Mouse (Mus musculus) brain, embryonic 18.5 days (tissue): Measurements from ENCODE around the gene Pigz.

Source experiments
- DNase-seq: peaks from one replicate; pipeline ENCODE4 v3.0.0-alpha.2; 2012; ENCODE audit warnings: low read depth, low spot score

Pigz gene

GRCm38 (mm10) chr16:31933751-31934549 lies at the start of gene Pigz:
Gene Pigz, plus strand, starts transcription at chr16:31933851.
- no peak for DNase-seq

DNA sequence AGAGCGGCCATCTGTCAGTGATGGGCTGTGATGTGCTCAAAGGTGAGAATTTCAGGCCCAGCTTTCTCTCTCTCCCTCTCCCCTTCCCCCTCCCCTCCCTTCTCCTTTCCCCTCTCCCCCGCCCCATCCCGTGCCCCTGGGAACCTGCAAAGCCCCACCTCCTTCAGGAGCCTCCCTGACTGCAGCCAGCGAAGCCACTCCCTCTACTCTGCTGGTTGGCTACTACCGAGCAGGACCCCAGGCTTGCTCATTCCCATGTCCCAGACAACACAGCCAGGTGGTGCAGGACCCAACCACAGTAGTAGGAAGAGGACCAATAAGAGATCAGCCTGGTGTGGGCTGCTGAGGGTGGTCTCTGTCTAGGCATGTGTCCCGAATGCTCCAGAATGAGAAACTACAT lies 49.7 kb upstream of the Pigz start:
- DNase-seq = no peak

GRCm38 (mm10) chr16:31890907-31891306 lies 42.7 kb upstream of the Pigz start:
- DNase-seq = no peak

GRCm38 (mm10) chr16:31893396-31894141 lies 40.1 kb upstream of the Pigz start:
- no peak for DNase-seq

GRCm38 (mm10) chr16:31896971-31897774 lies 36.5 kb upstream of the Pigz start:
- peak; percentile 39 for DNase-seq

DNA sequence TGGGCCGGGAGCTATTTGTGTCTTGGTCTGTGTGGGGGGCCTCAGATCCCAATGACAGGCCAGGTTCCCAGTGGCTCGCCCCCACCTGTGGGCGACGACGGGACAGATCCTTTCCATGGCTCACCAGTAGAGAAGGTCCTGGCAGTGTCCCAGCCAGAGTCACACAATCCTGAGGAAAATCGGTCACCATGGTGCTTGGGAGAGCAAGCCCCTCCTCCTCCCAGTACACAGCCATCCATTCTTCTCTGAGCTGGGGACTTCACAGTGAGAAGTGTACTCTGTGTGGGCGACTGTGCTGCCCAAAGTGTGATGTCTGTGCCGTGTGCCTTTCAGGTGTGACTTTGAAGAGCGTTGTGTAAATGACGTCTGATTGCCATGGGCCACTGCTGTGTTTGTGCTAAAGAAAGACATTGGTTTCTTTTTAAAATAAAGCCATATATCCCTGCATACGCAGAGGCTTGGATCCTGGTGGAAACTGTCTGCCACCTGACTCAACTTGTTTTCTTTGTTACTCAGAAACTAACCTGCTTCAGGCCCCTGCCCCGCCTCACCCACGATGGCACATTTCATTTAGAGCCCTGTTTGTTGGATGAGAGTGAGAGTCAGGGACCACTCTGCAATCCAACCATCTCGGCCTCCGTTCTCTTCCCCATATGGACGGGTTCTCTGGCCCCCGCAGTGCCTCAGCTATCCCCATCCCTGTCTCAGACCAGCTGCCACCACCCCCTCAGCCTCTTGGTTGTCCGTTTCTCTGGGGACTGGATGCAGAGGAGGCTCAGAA lies 34.9 kb upstream of the Pigz start:
- DNase-seq = peak; percentile 40

- no peak for DNase-seq
Measured at GRCm38 (mm10) chr16:31901886-31902285, 31.8 kb upstream of the Pigz start.

DNA sequence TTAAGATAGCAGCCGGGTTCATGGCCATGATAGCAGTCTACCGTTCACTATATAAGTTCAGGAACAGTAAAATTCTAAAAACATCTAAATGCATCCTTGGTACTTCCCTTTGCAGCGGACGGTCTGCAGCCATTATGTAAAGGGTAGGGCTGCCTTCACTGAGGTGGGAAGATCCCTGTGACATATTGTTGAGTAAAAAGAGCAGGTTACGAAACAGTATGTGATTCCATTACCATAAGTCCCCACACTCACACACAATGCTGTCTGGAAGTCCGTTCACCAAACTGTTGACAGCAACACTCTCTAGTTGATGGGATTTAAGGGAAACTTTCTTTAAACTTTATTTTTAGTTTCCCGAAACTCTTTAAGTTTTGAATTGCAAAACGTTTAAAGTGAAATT lies 30.4 kb upstream of the Pigz start:
- DNase-seq = no peak

- no peak for DNase-seq
Measured at GRCm38 (mm10) chr16:31905331-31905730, 28.3 kb upstream of the Pigz start.

DNA sequence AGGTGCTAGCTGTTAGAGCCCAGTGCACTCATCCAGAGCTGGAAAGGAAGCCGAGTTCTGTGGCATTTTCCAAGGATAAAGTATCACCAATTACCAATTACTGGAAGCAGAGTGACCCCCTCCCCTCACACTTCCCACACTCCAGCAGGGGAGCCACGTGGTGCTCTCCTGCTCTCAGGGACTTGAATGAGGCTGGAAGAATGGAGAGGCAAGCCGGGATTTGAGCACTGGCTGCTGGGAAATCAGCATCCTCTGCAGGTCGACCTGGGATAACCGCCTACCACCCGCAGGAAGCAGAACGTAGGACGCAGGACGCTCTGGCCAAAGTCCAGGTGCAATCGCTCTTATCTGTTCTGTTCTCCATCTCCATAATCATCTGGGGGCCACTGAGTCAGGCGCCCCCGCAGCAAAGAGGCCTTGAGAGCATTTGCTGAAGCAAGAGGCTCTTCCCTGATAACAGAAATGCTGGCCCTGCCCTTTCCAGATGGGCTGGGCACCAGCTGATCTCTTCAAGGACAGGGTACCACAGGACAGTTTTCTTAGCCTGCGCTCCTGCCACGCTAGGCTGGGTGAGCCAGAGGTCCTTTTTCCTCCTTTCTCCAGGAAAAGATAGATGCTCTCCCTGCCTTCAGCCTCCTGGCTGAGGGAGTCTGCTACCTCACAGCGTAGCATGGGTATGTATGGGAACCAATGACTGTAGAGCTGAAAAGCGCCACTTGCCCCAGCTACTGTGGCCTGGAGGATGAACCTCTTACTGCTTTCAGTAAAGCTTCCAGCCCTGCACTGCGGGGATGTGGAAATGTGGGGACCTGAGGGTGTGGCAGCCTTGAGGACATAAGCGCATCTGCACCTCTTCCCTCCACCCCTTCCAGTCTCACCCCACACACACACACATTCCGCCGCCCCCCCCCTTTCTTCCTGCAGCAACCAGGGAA lies 27.5 kb upstream of the Pigz start:
- no peak for DNase-seq

DNA sequence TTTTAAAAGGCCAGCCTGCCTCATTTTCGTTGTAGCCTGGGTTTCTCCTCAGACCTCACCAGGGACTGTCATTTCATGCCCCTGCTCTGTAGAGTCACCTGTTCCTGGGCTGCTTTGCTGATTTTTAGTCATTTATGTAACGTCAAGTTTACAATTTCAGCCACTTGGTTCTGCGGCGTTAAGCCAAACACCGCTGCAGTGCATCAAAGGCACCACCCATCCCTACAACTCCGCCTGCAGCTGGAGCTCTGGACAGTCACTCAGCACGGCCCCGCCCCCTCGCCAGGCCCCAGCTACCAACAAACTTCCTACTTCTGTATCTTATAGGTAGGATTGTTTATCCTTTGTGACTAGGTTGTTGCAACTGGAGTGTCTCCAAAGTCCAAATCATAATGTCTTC lies 26.8 kb upstream of the Pigz start:
- no peak for DNase-seq

DNA sequence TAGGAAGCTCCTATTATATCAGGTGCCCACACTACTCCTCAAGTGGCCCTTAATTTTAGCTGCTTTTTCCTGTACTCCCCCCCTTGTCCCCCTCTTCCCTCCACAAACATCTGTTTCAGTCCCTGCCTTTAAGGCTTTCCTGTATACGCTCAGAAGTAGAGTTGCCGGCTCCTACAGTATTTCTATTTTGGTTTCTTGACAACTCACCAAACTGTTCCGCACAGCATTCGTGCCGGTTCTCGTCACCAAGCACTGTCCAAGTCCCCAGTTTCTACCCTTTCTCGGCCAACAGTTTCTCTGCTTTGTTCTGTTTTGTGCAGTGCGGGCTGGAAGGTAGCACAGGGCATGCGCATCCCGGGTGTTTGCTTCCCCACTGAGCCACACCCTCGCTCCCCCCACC lies 24.7 kb upstream of the Pigz start:
- no peak for DNase-seq

DNA sequence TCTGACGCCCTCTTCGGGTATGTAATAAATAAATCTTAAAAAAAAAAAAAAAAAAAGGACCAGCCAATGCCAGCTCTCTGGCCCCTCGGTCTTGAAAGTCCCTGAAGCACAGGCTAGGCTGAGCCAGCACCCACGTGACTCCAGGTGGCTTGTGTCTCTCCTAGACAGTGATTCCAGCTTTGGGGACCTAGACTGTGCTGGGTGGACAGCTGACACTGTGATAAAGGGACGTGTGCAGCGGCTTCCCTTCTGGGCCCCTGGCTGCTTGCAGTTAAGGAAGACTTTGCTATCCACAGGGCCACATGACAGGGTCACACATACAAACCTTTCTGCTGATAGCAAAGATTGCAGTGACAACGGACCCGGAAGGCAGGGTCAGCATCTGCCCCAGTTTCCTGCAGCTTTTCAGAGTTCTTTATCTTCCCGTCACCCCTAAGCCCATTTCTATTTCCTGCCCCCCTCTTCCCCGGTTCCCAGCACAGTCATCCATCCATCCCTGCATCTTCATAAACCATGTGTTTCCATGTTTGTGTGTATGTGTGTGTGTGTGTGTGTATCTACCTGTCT lies 23.3 kb upstream of the Pigz start:
- DNase-seq = no peak

GRCm38 (mm10) chr16:31917776-31918175 lies 15.9 kb upstream of the Pigz start:
- DNase-seq = no peak

- DNase-seq = peak; percentile 74
Measured at GRCm38 (mm10) chr16:31918248-31918724, 15.4 kb upstream of the Pigz start.

DNA sequence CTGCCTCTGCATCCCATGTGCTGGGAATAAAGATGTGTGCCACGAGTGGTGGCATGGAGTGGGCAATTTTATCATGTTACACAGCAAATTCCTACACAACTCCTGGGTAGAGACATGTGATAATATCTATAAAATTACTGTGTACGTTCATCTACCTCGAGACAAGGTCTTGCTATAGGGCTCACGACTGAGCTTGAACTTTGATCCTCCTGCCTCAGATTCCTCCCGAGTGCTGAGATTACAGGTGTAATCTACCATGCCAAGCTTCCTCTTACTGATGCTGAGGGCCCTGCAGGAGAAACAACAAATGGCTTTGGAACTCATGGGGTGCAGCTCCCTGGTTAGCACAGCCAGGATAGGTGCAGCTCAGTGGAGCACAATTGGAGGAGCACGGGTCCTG lies 9.3 kb upstream of the Pigz start:
- DNase-seq = no peak

DNA sequence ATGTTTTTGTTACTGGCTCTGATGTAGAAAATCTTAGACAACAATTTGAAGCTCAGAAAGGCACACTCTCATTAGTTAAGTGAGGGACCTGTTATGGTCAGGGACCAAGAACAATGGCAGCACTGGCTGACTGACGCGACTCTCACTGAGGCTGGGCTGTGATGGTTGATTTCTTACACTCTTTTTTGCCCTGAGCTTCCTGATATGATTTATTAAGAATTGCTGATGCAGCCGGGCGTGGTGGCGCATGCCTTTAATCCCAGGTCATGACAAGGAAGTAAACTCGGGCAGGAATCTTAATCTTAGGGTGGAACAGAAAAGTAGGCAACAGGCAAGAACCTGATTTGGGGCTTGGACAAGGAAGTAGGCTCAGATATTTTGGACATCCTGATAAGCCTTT lies 7.6 kb upstream of the Pigz start:
- no peak for DNase-seq

GRCm38 (mm10) chr16:31926547-31927182 lies 7.0 kb upstream of the Pigz start:
- no peak for DNase-seq

DNA sequence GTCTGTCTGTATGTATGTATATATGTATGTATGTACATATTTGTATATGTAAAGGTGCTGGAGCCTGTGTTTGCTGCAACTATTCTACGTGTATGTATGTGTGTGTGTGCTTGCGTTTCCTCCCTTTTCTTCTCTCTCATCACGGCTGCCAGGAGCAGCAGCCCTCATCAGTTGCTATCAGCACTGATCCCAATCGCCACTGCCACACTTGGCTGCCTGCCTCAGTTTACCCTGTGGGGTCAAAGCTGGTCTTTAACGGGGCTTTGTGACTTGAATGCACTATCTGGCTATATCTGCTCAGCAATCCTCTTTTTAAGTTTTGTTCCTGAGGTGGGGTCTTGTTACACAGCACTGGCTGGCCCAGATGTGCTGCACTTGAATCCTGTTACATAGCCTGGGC lies 6.2 kb upstream of the Pigz start:
- DNase-seq = no peak
